Mouse (Mus musculus) ES-Bruce4 (cell line): Measurements from ENCODE around the gene Ehmt2.

Source experiments
- CTCF ChIP-seq: IDR thresholded peaks from one replicate; pipeline ENCODE4 v1.8.1; 2011; ENCODE audit warnings: low read depth, low read length
- EP300 ChIP-seq: IDR thresholded peaks from 2 replicates; pipeline ENCODE4 v1.6.1; 2011; ENCODE audit warnings: low read depth, low read length; ENCODE audit not compliant: insufficient read depth

GRCm38 (mm10) chr17:34916316-34916715, 18.0 kb downstream of the Ehmt2 start:
- TF ChIP-seq CTCF, result no peak
- TF ChIP-seq EP300, result no peak
